Mouse (Mus musculus) heart, postnatal 0 days (tissue): ENCODE results near the gene Cnbd2. TPM values are rescaled to one million over a fixed set of nuclear protein-coding genes. Genes with fewer than 3 reads are reported as not detected.
A peak's percentile ranks its signal among the peaks of the same experiment; 100 is the strongest.

ENCODE experiments used
- ATAC-seq: fragments of 200-750 bp; cut with Nextera tagmentation; 2 replicates; pipeline ENCODE4 v1.8.0; 2017; ENCODE audit warnings: low read depth, moderate number of reproducible peaks, moderate library complexity; ENCODE audit not compliant: insufficient read depth
- DNase-seq: peaks from one replicate; pipeline ENCODE4 v3.0.0-alpha.2; 2016; ENCODE audit warnings: low spot score
- H3K27ac ChIP-seq: fragments of 300-500 bp; sonication (generic); 2 replicates; pipeline ENCODE4 v1.5.1; 2014; ENCODE audit warnings: low read depth, mild to moderate bottlenecking
- H3K27me3 ChIP-seq: fragments of 300-500 bp; sonication (generic); 2 replicates; pipeline ENCODE4 v1.6.1; 2014; ENCODE audit warnings: low read length, mixed read lengths; ENCODE audit not compliant: control insufficient read depth, insufficient read depth
- H3K36me3 ChIP-seq: fragments of 300-500 bp; sonication (generic); replicated peaks from 2 replicates; pipeline ENCODE4 v1.6.1; 2014; ENCODE audit warnings: low read length, mixed read lengths; ENCODE audit not compliant: control insufficient read depth, insufficient read depth
- H3K4me1 ChIP-seq: fragments of 300-500 bp; sonication (generic); 2 replicates; pipeline ENCODE4 v1.6.1; 2014; ENCODE audit warnings: antibody characterized with exemption; ENCODE audit not compliant: control insufficient read depth, insufficient read depth
- H3K4me2 ChIP-seq: fragments of 300-500 bp; sonication (generic); 2 replicates; pipeline ENCODE4 v1.6.1; 2014; ENCODE audit warnings: low read depth, mild to moderate bottlenecking, low read length, moderate library complexity
- H3K4me3 ChIP-seq: fragments of 300-500 bp; sonication (generic); 2 replicates; pipeline ENCODE4 v1.5.1; 2014; ENCODE audit warnings: low read depth, low read length
- H3K9ac ChIP-seq: fragments of 300-500 bp; sonication (generic); replicated peaks from 2 replicates; pipeline ENCODE4 v1.6.1; 2014; ENCODE audit warnings: low read depth, low read length, mixed read lengths
- H3K9me3 ChIP-seq: fragments of 300-500 bp; sonication (generic); replicated peaks from 2 replicates; pipeline ENCODE4 v1.6.1; 2016; ENCODE audit warnings: low read length; ENCODE audit not compliant: control insufficient read depth
- CTCF ChIP-seq: IDR thresholded peaks from 2 replicates; pipeline ENCODE4 v1.5.1; 2016; ENCODE audit warnings: antibody characterized with exemption, control low read depth, low read depth
- EP300 ChIP-seq: IDR thresholded peaks from 2 replicates; pipeline ENCODE4 v1.6.1; 2016; ENCODE audit warnings: antibody characterized with exemption, low read depth
- WGBS: fragments of 180-500 bp; shearing (Covaris S2); extraction: QIAGEN DNeasy Blood & Tissue Kit; methylation state at CpG from one replicate; pipeline ENCODE4 v1.1.7; 2014; 5-methylcytosine and 5-hydroxymethylcytosine counted together
- polyA plus RNA-seq: library from polyadenylated mRNA; unstranded; fragments of >200 nt; fragmentation: Nextera tagmentation; extraction: Ambion mirVana; gene quantifications from 2 replicates; pipeline ENCODE4 v1.2.1, GENCODE M21; 2015
- total RNA-seq: library from RNA; depleted of rRNA; stranded (reverse); fragments of >200 nt; gene quantifications from 2 replicates; pipeline ENCODE4 v1.2.3, GENCODE M21; 2014; ENCODE audit warnings: low replicate concordance

The Cnbd2 gene
- total and polyA plus RNA-seq, 2 experiments from 2014 or later: 1.1 to 3.7 TPM

DNA sequence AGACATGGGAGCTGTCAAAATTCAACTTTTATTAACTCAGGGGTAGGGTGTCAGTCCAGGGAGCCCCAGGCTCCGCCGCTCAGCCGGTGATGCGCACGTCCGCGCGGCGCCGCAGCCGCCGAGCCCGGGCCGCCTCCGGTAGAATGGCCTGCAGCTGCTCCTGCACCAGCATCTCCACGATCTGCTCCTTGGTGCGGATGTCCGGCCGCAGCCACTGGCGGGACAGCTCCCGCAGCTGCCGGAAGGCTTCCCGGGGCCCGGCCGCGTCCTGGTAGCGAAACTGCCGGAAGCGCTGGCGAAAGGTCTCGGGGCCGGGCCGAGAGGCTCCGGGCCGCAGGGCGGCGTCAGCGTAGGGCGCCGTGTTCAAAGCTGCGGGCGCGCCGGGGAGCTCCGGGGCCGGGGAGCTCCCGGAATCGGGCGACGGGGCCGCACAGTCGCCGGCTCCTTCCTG, 233 bp upstream of the Cnbd2 start:
- Histone ChIP-seq H3K36me3 (no peaks in the 10 kb centered on the region), H3K9ac (peak overlapping the region; percentile 92), H3K4me1 (no peaks in the 10 kb centered on the region), H3K4me2 (peak overlapping the region; percentile 91), H3K4me3 (peak overlapping the region; percentile 80), H3K27me3 (no peaks in the 10 kb centered on the region), H3K27ac (peak overlapping the region; percentile 99), H3K9me3 (no peaks in the 10 kb centered on the region)
- WGBS: under 1% methylated on average over 44 of the region's 53 CpGs
- DNase-seq (peak; percentile 38), ATAC-seq (peak; percentile 77)
- TF ChIP-seq EP300 (no peak; the same call in 1 of the 2 replicates), CTCF (no peak)

DNA sequence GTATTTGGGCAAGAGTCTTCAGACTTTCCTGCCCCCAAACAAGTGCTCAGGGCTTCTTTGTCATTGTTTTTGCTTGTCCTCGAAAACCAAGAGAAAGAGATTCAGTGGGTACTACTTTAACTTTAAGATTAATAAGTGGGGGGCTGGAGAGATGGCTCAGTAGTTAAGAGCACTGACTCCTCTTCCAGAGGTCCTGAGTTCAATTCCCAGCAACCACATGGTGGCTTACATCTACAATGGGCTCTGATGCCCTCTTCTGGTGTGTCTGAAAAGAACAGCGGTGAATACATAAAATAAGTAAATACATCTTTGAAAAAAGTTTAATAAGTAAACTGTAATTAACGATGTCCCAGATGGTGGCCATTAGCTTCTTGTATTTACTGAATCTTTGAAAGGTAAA, 1.1 kb downstream of the Cnbd2 start:
- Histone ChIP-seq H3K9me3 (no peaks in the 10 kb centered on the region), H3K36me3 (no peaks in the 10 kb centered on the region), H3K27me3 (no peaks in the 10 kb centered on the region), H3K27ac (0 out of 2 replicates have a peak overlapping the region, but pooled peaks have one; percentile 99), H3K4me2 (peak overlapping the region; percentile 91), H3K9ac (peak overlapping the region; percentile 92; the same call in 1 of the 2 replicates), H3K4me1 (no peaks in the 10 kb centered on the region), H3K4me3 (peak overlapping the region; percentile 80)
- DNase-seq: no peak
- 54% methylated on average over 3 of the region's 3 CpGs for WGBS
- ATAC-seq: no peak
- TF ChIP-seq EP300 (no peak), CTCF (no peak)

DNA sequence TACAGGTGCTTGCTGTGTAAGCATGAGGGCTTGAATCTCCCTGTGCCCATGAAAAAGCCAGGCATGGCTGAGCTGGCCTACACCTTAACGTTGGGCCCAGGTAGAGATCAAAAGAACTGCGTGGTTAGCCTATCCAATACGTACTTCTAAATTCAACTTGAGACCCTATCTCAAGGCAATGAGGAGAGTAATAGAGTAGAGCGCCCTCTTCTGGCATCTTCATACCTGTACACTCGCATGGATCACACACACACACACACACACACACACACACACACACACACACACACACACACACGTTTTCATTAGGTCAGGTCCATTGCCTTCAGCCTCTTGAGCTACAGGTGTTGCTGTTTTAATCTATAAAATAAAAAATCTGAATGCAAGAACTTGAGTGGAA, 2.7 kb downstream of the Cnbd2 start:
- Histone ChIP-seq H3K36me3 (no peaks in the 10 kb centered on the region), H3K9ac (no peak overlapping the region), H3K4me3 (no peak overlapping the region), H3K27me3 (no peaks in the 10 kb centered on the region), H3K9me3 (no peaks in the 10 kb centered on the region), H3K27ac (no peak overlapping the region), H3K4me2 (no peak overlapping the region), H3K4me1 (no peaks in the 10 kb centered on the region)
- 93% methylated on average over 6 of the region's 6 CpGs for WGBS
- TF ChIP-seq CTCF (no peak), EP300 (no peak)
- no peak for DNase-seq
- ATAC-seq: no peak

DNA sequence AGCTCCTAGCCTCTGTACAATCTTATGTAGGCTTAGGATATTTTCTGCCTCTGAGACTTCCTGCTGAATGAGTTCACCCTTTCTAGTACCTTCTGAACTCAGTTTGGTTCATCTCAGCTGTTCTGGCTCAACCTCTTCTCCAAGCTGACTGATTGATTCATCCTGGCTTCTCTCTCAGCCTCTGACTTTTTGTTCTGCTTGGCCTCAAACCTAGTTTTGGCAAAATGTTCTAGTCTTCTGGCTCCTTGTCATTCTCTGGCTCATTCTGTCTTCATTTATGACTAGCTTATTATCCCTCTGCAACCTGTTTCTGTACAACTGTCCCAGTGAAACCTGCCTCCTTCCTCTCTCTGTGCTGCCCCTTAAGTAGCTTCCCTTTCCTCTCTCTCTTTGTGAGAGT, 6.4 kb downstream of the Cnbd2 start:
- DNase-seq (no peak), ATAC-seq (no peak)
- Histone ChIP-seq H3K4me3 (no peak overlapping the region), H3K36me3 (no peaks in the 10 kb centered on the region), H3K9ac (no peak overlapping the region), H3K4me2 (no peak overlapping the region), H3K27me3 (no peaks in the 10 kb centered on the region), H3K4me1 (no peaks in the 10 kb centered on the region), H3K27ac (no peak overlapping the region), H3K9me3 (no peaks in the 10 kb centered on the region)
- no peak for TF ChIP-seq EP300
- no peak for TF ChIP-seq CTCF

DNA sequence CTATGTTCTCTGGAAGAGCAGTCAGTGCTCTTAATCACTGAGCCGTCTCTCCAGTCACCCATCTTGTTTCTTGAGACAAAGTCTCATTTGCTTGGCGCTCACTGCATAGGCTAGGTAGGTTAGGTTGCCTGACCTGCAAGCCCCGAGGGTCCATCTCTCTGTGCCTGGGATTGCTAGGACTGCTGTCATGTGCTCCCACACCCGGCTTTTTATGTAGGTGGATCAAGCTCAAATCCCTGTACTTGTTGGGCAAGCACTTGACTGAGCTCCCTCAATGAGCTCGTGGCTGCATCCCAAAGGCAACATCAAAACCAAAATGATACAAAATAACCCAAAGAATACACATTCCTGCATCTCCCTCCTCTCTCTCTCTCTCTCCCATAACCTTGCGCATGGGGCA, 9.4 kb downstream of the Cnbd2 start:
- Histone ChIP-seq H3K9ac (no peak overlapping the region), H3K27me3 (no peaks in the 10 kb centered on the region), H3K9me3 (no peaks in the 10 kb centered on the region), H3K36me3 (no peaks in the 10 kb centered on the region), H3K4me2 (no peak overlapping the region), H3K27ac (no peak overlapping the region), H3K4me3 (no peak overlapping the region), H3K4me1 (peaks cover 5% of the 10 kb centered on the region; the same call in 1 of the 2 replicates)
- 82% methylated on average over 6 of the region's 6 CpGs for WGBS
- no peak for TF ChIP-seq EP300
- no peak for TF ChIP-seq CTCF
- ATAC-seq (no peak), DNase-seq (no peak)

DNA sequence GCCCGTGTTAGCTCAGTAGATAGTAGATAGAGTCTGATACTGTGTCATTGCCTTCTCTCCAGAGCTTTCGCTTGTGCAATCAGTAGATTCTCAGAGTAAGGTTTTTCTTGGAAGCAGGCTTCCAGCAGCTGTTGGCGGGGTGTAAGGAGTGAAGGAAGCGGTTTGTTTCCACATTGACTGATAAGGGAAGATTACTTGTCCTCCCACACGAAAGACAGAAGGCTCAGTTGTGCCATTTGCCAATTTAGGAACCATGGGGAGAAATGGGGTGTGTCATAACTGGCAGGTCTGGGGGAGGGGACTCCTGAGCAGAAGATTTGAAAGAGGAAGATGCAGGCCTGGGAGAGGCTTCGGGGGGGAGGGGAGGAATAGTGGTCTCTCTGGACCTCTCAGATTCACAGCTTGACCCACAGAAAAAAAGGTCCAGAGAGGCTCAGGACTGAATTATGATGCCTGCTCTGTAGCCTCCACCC, 12.1 kb downstream of the Cnbd2 start:
- Histone ChIP-seq H3K36me3 (no peaks in the 10 kb centered on the region), H3K4me1 (peaks cover 5% of the 10 kb centered on the region; the same call in 1 of the 2 replicates), H3K4me3 (no peak overlapping the region), H3K27me3 (no peaks in the 10 kb centered on the region), H3K4me2 (peak overlapping the region; percentile 27; the same call in 1 of the 2 replicates), H3K27ac (peak overlapping the region; percentile 57), H3K9ac (no peak overlapping the region), H3K9me3 (no peaks in the 10 kb centered on the region)
- TF ChIP-seq CTCF (no peak), EP300 (no peak)
- DNase-seq (peak; percentile 72), ATAC-seq (peak; percentile 72)
- 21% methylated on average over 6 of the region's 6 CpGs for WGBS
